Mouse (Mus musculus) layer of hippocampus, postnatal 36 days (tissue): ENCODE data around the gene Adamtsl5. TPM values are rescaled to one million over a fixed set of nuclear protein-coding genes. Genes with fewer than 3 reads are reported as not detected.

Experiments
- DNase-seq, 2 experiments: peaks; one replicate each; pipeline ENCODE4 v3.0.0; 2022
- total RNA-seq, 2 experiments: library from RNA; stranded (reverse); gene quantifications; 2 replicates each; pipeline ENCODE4 v1.2.3; 2021

Gene Adamtsl5
- total RNA-seq, 2 experiments from 2014 or later, result 4.9 to 5.2 TPM

DNA sequence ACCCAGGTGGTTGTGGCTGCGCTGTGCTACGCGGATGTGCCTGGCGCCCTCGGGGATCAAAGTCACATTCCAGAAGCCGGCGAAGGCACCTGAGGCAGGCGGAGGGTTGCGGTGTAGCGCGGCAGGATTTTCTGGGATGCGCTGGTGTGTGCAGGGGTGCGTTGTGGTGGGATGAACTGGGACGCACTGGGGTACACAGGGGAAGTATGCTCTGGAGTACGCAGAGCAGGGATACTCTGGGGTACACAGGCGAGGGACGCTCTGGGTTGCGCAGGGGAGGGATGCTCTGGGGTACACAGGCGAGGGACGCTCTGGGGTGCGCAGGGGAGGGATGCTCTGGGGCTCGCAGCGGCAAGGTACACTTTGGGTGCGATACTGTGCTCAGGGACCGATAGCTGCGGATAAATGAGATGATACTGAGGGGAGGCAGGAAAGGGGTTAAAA is 5.9 kb downstream of the Adamtsl5 start:
- no peak for DNase-seq

DNA sequence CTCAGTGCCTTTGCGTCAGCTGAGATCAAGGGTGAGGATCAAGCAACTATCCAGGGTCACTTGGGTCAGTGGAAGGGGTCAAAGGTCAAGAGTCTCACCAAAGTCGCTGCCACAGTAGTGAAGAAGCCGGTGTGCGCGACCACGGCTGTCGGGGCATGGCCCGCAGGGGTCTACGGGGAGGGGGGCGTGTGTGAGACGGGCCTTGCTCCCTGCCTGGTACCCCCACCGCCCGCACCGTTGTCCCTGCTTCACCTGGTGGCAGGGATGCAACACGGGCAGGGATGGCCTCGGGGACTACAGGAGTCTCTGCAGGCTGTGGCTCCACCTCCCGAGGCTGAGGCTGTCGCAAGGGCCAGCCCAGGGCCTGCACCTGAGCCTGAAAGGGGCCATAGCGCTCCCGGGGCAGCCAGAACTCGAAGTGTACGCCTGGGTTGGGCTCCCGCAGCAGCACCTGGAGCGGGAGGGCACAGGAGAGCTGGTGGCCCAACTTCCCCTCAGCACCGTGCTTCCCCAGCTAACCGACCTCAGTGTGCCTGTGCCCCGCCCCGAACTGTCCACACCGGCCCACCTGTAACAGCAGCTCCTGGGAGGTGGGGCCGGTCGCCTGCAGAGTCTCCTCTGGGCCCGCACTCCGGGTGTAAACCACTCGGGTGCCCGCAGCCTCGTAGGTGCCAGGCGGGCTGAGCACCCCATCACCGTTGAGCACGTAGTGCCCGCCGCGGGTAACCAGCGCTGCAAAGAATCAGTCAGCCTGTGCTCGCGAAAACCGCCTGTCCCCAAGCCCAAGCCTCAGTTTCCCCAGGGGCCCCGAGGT is 6.5 kb downstream of the Adamtsl5 start:
- no peak for DNase-seq

DNA sequence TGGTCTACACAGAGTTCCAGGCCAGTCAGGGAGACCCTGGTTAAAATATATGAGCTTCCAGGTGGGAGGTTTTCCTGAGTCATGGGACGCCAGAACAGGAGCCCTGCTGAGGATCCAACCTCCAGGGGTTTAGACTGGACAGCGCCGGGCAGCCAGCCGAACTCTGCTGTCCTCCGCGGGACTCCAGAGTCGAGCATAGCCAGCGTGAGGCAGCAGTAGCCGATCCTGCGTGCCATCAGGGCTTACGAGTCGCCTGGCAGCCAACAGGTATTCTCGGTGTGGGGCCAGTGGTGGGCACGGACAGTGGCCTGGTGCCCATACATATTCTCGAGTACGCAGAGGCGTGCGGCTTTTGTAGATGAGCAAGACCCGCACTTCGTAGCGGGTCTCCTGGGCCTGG is 7.2 kb downstream of the Adamtsl5 start:
- DNase-seq, result no peak

DNA sequence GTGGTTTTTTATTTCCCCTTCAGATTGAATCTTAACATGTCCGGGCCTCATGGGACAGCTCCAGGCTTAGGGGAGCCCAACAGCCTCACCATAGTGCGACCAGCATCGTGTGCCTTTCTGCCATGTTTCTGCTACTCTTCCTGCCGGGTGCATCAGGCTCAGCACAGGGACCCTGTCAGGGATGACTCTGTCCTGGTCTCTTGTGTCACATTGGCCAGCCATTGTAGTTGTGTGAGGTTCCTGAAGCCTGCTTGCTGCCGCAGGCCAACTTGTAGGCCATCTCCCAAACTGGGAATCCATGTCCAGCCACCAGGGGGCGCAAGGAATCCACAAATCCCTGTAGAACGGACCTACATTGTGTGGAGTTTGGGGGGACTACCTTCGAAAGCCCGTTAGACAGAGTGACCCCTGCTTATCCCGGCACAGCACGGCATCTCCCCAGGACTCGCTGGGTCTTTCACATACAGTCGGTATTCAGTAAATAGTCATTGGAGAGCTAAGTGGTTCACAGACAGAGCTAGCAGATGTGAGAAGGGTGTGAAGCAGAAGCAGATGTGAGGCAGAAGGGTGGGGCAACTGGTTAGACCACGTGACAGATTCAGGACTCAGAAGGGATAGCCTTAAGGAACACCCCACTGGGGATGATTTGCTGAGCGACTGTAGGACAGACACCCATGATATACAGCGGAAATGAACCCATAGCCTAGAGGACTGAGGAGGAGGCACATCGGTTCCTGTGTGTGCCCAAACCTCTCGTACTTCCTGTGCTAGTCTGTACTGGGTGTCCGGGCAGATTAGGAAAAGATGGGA is 8.1 kb downstream of the Adamtsl5 start:
- DNase-seq, result peak; percentile 76 to 84

DNA sequence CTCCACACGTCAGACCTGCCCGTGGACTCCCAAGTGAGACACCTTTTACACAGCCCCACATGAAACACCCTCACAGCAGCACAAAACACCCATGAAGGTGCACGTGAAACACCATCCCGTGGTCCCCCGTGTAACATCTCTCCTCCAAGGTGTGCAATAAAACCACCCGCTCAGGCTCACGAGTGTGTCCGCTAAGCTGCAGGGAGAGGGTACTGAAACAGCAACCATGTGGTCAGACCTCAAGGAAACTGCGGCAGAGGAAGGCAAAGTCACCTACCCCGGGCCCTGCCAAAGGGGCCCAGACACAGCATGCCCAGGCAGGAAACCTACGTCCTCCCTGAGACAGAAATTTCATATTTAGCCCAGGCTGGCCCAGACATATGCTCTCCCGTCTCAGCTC is 11.9 kb downstream of the Adamtsl5 start:
- no peak for DNase-seq

DNA sequence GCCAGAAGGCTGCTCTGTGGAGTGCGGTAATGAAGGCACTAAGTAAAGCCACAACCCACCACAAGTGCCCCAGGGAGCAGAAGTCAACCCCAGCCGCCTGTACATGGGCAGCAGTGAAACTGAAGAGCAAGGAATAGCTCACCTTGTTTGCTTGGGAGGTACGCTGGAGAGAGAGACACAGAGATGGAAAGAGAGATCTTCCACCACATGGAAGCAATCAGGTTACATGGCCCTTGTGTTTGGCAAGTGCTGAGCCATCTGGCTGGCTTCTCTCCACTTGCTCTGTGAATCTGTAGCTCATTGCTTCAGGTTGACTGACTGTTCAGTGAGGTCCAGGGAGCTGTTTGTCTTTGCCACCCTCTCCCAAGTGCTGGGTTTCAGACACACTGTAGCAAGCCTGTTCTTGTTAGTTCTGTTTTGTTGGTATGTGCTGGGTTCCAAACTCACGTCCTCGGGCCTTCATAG is 15.7 kb downstream of the Adamtsl5 start:
- no peak for DNase-seq

DNA sequence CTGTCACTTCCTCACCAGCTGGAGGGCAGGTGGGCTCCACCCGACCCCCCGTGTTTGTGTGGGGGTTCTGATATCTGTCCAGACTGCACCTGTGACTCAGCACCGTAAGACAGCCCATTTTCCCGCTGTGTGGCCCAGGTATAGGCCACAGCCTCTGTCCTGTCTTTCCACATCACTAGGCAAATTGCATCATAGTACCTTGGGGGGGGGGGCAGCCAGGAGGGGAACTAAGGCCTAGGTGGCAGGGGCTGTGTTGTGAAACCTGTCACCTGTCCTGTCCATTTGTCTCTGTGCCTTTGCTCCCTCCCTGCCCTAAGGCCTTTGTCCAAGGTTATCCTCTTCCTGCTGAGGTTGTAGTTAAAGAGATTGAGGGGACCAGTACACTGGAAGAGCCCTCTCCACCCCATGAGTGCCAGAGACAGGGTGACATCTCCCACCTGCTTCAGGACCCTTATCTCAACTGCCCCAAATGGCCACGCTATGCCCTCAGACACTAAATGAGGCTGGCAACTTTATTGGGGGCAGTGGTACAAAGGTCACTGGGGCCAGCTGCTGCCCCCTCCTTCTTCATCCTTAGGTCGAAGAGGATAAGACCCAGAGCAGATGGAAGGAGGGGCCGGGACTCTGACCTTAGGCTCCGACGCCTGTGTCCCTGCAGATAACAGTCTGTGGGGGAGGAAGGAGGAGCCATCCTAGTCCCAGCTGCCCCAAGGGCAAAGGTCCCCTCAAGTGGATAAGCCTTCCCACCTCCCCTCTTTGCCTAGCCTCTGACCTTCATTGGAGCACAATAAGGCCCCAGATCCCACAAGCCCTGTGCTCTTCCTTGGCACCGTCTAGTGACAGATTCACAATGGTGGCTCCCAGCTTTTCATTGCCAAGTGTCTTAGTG is 16.3 kb downstream of the Adamtsl5 start:
- no peak for DNase-seq

DNA sequence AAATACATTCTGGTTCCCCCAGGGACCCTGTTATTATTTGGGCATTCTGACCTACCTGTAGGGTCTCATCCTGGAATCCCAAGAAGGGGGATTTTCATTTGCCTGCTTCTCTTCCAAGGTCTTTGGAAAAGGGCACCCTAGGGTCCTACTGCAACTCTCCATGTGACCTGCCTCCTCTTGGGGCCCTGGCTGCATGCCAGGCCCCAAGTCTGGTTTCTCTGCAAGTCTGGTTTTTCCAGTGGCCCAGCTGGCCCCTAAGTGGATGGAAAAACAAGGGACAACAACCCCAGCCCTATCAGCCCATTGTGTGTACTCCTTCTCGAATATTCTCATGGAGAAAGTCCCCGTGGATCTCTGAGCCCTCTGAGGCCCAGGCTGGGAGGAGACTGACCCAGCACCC is 17.3 kb downstream of the Adamtsl5 start:
- no peak for DNase-seq

DNA sequence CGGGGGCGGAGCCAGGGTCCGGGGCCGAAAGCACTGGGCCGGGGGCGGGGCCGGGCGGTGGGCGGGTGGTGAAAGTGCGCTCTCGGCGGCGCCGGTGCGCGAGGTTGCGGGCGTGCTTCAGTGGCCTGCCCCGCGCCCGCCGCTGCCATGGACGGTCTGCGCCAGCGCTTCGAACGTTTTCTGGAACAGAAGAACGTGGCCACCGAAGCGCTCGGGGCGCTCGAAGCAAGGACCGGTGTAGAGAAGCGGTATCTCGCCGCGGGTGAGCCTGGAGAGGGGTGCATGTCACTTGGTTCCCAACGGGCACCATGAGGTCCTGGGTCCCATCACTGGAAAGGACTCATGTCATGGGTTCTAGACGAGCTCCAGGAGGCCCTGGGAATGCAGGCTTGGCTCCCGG is 18.1 kb downstream of the Adamtsl5 start:
- DNase-seq, result no peak

DNA sequence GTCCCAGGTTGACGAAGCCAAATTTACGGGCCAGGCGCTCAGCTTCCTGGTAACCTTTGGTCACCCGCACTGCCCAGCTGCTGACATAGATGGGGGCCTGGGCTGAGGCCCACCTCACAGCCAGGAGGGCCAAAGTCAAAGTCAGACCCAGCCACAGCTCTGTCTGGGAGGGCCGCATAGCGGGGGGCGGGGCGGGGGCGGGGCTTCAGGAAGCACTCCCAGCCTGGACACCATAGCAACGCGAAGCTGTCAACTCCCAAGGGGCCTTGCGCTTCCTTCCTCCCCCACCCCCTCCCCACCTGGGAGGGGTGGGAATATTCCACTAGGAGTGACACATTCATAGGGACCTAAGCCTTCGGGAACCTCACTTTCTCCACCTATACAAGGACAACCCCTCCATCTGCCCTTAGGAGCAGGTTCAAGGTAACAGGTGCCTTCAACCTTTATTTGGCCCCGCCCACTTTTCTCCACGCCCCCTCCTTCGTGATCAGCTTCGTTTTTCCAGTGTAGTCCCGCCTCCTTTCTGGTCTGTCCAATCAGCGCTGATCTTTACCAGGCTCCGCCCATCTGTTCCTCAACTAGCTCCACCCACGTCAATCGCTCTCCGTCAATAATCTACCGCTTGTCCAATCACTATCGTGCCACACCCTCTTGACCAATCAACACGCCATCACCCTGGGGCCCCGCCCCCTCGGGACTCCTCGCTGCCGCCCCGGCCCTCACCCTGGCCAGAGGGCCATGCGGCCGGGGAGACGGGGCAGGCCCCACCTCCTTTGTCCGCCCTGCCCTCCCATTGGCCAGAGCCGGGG is 18.7 kb downstream of the Adamtsl5 start, which contains the start of the genes Pcsk4 and Reep6:
Gene Pcsk4, minus strand, starts transcription at position 226 of the 809 bp plus-strand sequence.
Gene Reep6, plus strand, starts transcription at position 681 of the 809 bp plus-strand sequence.
- DNase-seq, result peak; percentile 93 to 94

DNA sequence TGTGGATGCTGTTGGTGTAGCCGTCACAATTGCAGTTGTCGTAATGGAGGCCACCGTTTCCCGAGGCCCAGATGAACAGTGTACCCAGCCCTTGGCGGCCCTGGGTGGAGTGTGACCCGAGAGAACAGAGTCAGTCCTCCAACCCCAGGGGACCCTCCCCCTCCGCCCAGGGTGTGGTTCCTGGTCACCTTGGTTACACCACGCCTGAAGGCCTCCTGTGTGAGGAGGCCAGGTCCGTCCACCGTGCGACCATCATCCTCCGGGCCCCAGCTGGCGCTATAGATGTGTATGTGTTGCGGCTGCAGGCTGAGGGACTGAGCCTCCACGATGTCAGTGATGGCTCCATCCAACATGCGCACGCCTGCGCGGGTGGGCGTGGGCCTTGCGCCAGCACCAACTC is 23.2 kb downstream of the Adamtsl5 start:
- no peak for DNase-seq

DNA sequence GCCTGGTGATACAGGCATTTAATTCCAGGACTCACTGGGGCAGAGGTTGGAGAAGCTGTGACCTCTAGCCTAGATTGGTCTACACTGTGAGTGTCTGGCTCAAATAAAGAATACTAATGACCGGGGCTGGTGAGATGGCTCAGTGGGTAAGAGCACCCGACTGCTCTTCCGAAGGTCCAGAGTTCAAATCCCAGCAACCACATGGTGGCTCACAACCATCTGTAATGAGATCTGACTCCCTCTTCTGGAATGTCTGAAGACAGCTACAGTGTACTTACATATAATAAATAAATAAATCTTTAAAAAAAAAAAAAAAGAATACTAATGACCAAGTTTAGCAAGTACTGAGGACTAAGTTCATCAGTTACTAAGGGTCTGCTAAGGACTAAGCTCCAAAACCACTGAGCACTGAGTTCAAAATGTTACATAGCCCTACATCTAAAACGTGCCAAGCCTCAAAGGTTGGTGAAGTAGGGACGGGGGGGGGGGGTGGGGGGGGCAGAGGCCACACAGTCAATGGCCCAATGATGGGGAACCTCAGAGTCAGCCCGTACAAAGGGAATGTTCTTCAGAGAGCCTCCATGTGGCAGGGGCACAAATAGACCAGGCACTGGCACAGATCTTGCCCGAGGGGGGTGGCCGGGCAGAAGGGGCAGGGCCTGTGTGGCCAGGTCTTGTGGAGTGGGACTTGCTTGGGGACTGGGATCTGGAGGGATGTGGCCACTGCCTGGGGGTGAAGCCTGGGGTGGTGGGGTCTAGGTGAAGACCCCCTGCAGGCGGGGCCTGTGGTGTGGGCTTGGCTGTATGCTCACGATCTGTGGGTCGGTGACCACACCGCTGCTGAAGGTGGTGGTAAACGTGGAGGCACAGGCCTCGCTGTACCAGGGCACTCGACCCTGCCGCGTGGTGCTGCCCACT is 23.8 kb downstream of the Adamtsl5 start:
- no peak for DNase-seq

DNA sequence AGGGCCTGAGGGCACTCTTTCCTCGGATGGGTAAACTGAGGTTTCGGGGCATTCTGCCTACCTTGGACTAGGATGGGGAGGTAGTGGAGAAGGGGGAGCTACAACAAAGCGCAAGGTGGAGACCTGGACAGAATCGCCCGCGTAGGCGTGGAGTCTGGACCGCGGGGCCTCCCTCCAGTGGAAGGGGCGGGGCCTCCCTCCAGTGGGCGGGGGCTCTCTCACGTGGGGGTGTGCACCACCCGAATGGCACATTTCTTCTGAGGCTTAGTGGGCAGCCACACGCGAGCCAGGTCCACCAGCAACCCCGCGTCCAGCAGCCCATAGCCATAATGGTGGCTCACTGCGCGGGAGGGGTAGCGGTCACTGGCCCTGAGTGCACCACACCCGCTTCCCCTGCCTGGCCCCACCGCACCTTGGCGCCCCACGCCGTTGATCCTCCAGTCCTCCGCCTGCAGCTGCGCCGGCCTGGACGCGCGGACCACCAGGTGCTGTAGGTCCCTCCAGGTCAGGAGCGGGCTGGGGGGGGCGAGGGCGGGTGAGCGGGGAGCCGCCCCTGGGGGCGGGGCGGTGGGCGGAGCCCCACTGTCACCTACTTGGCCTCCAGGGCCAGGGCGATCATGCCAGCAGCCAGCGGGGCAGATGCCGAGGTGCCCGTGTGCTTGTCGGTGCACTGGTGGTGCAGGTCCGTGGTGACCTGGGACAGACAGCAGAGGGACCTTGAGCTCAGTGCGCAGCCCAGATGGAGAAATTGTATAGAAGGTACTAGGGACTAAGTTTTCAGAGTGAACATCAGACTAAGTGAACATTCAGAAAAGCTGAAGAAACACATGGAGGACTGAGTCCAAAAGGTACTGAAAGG is 24.7 kb downstream of the Adamtsl5 start:
- DNase-seq, result no peak

DNA sequence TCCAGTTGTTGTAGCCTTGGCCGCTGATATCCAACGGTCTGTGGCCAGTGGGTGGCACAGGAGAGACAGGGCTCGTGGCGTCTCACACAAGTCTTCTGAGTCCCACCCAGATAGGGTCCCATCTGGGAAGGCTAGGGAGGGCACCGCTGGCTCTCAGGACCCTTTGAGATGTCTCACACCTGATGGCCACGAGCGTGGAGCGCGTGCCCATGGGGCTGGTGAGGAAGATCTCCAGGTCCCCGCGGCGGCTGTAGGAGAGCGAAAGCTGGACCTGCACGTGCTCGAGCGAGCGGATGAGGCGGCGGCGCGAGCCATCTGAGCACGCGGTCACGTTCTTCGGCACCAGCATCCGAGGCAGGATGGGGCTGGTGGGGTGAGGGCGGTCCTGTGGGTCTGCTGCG is 25.4 kb downstream of the Adamtsl5 start:
- DNase-seq, result no peak

DNA sequence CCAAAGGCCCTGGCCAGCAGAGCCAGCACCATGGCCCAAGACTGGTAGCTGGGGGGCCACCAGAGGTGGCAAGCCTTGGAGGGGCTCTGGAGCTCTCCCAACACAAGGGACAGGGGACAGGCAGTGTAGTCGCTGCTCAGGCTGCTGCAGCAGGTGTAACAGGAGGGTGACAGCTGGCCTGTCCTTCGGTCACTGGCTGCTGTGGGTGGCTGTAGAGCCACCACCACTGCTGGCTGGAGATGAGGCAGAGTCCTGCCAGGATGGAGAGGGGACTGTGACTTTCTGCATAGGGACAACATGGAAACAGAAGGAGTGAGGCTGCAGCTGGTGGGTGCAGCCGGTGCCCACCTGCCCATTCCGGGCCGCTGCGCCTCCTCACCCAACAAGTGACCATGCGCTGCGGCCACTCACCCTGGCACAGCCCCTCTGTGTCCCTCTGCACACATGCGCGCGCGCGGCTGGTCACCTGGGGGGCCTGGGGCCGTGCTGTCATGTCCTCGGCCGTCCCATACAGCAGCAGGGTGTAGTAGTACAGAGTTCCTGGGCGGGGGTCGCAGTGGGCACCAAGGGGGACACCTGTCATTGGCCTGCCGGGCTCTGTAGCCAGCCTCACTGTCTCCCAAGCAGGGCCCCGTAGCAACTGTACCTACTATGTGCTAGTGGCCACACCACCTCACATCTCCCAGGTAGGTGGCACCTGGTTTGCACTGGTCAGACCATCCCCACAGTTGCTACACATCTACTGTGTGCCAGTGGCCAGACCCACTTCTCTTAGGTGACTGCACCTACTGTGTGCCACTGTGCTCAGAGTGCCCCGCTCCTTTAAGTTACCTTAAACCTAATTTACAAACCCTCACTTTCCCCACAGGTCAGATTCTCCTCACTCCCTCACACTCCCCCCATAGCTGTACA is 26.3 kb downstream of the Adamtsl5 start:
- DNase-seq, result no peak

DNA sequence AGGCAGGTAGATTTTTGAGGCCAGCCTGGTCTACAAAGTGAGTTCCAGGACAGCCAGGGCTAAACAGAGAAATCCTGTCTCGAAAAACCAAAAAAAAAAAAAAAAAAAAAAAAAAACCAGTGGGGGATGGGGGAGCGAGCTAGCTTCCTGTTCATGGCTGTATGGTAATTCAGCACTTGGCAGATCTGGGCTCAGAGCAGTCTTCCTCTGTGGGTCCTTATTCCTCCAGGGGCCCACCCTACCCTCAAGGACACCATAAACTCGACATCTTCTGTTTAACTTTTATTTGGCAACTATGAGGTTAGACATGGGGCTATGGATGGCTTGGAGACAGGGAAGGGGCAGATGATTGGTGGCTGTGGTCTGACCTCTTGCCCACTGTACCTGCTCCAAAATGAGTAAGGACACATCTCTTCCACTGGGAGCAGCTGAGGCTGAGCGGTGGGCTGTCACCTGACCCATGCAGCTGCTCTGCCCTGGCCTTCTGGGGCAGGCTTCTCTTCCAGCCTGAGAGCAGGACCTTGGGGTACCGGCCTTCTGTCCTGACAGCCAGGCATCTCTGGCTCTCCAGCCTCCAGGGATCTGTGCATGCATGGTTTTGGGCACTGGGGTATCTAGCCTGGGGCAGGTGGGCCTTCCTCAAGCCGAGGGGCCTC is 27.1 kb downstream of the Adamtsl5 start:
- no peak for DNase-seq

DNA sequence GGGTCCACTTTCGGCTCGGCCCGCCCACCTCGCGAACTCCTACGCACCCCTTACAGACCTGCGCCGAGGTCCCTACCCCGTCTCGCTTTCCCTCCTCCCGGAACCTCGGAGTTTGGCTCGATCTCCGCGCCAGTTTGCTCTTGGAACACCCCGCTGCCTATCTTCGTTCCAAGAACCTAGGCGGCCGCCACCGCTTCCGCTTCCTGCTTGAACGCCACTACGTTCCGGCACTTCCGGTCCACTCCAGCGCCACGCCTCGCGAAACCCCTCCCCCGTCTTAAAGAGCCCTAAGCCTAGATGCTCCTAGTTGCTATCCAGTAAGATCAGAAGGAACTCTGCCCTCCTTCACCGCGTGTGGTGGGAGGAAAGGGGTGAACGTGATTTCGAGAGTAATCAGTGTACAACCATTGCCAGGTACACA is 27.9 kb downstream of the Adamtsl5 start, which contains the start of gene 2310011J03Rik:
Gene 2310011J03Rik, minus strand, starts transcription at position 198 of the 421 bp plus-strand sequence.
- DNase-seq, result peak; percentile 89 to 90
